Mouse (Mus musculus) heart, embryonic 11.5 days (tissue): ENCODE results near the gene Spon2. TPM values are rescaled to one million over a fixed set of nuclear protein-coding genes. Genes with fewer than 3 reads are reported as not detected.

Source experiments
- ATAC-seq: fragments of 200-750 bp; cut with Nextera tagmentation; replicated peaks from 2 replicates; pipeline ENCODE4 v1.8.0; 2017; ENCODE audit warnings: moderate library complexity; ENCODE audit not compliant: insufficient number of reproducible peaks, low FRiP score, low TSS enrichment
- H3K27ac ChIP-seq: fragments of 300-500 bp; sonication (generic); 2 replicates; pipeline ENCODE4 v1.5.1; 2014; ENCODE audit warnings: mild to moderate bottlenecking, low read depth, low read length
- H3K27me3 ChIP-seq: fragments of 300-500 bp; sonication (generic); 2 replicates; pipeline ENCODE4 v1.6.1; 2014; ENCODE audit warnings: mild to moderate bottlenecking, low read length, mixed read lengths; ENCODE audit not compliant: control insufficient read depth, insufficient read depth
- H3K36me3 ChIP-seq: fragments of 300-500 bp; sonication (generic); 2 replicates; pipeline ENCODE4 v1.6.1; 2014; ENCODE audit warnings: mild to moderate bottlenecking, low read length, moderate library complexity, mixed read lengths; ENCODE audit not compliant: control insufficient read depth, insufficient read depth
- H3K4me1 ChIP-seq: fragments of 300-500 bp; sonication (generic); 2 replicates; pipeline ENCODE4 v1.6.1; 2014; ENCODE audit warnings: low read length; ENCODE audit not compliant: control insufficient read depth, insufficient read depth
- H3K4me2 ChIP-seq: fragments of 300-500 bp; sonication (generic); 2 replicates; pipeline ENCODE4 v1.6.1; 2014; ENCODE audit warnings: mild to moderate bottlenecking, moderate library complexity
- H3K4me3 ChIP-seq: fragments of 300-500 bp; sonication (generic); 2 replicates; pipeline ENCODE4 v1.5.1; 2014; ENCODE audit warnings: low read depth, low read length
- H3K9ac ChIP-seq: fragments of 300-500 bp; sonication (generic); 2 replicates; pipeline ENCODE4 v1.6.1; 2014; ENCODE audit warnings: mild to moderate bottlenecking, low read depth, low read length, moderate library complexity
- H3K9me3 ChIP-seq: fragments of 300-500 bp; sonication (generic); replicated peaks from 2 replicates; pipeline ENCODE4 v1.6.1; 2016; ENCODE audit warnings: low read length; ENCODE audit not compliant: control insufficient read depth
- WGBS: fragments of 180-500 bp; shearing (Covaris S2); extraction: QIAGEN DNeasy Blood & Tissue Kit; methylation state at CpG from one replicate; pipeline ENCODE4 v1.1.7; 2014; ENCODE audit not compliant: insufficient replicate concordance; 5-methylcytosine and 5-hydroxymethylcytosine counted together
- polyA plus RNA-seq: library from polyadenylated mRNA; unstranded; fragments of >200 nt; fragmentation: Nextera tagmentation; extraction: Ambion mirVana; gene quantifications from 2 replicates; pipeline ENCODE4 v1.2.1, GENCODE M21; 2014

Spon2 gene
- polyA plus RNA-seq, 1 experiment from 2014 or later, result 43.9 TPM

GRCm38 (mm10) chr5:33222389-33222788 is 4.1 kb upstream of the Spon2 start:
- Histone ChIP-seq H3K4me3 (no peak overlapping the region), H3K4me1 (peaks cover 61% of the 10 kb centered on the region), H3K9me3 (no peaks in the 10 kb centered on the region), H3K9ac (no peak overlapping the region), H3K27ac (0 out of 2 replicates have a peak overlapping the region, but pooled peaks have one; percentile 19), H3K4me2 (no peak overlapping the region), H3K27me3 (no peaks in the 10 kb centered on the region), H3K36me3 (no peaks in the 10 kb centered on the region)
- no peak for ATAC-seq
- 16% methylated on average over 6 of the region's 6 CpGs for WGBS

- Histone ChIP-seq H3K27ac (no peak overlapping the region), H3K9ac (no peak overlapping the region), H3K4me3 (no peak overlapping the region), H3K4me2 (no peak overlapping the region), H3K4me1 (peaks cover 68% of the 10 kb centered on the region), H3K9me3 (no peaks in the 10 kb centered on the region), H3K36me3 (no peaks in the 10 kb centered on the region), H3K27me3 (no peaks in the 10 kb centered on the region)
- ATAC-seq, result no peak
- 73% methylated on average over 10 of the region's 10 CpGs for WGBS
These were observed 2.2 kb upstream of the Spon2 start for GRCm38 (mm10) chr5:33220350-33221044.

- no peak overlapping the region for H3K4me2 ChIP-seq
- H3K27ac ChIP-seq, result no peak overlapping the region
- no peak overlapping the region for H3K4me3 ChIP-seq
- no peaks in the 10 kb centered on the region for H3K36me3 ChIP-seq
- ATAC-seq, result no peak
- peaks cover 62% of the 10 kb centered on the region for H3K4me1 ChIP-seq
- no peaks in the 10 kb centered on the region for H3K27me3 ChIP-seq
- no peak overlapping the region for H3K9ac ChIP-seq
- H3K9me3 ChIP-seq, result no peaks in the 10 kb centered on the region
- WGBS, result 82% methylated on average over 4 of the region's 4 CpGs
These were observed 1.6 kb upstream of the Spon2 start for GRCm38 (mm10) chr5:33219831-33220230.

- Histone ChIP-seq H3K4me2 (no peak overlapping the region), H3K4me1 (peaks cover 56% of the 10 kb centered on the region)
These were observed 643 bp upstream of the Spon2 start for GRCm38 (mm10) chr5:33218746-33219449.

GRCm38 (mm10) chr5:33217663-33218062 is 592 bp downstream of the Spon2 start:
- Histone ChIP-seq H3K4me3 (peak overlapping the region; percentile 24), H3K36me3 (no peaks in the 10 kb centered on the region), H3K4me1 (peaks cover 43% of the 10 kb centered on the region), H3K4me2 (peak overlapping the region; percentile 50), H3K27me3 (no peaks in the 10 kb centered on the region), H3K9me3 (no peaks in the 10 kb centered on the region), H3K27ac (peak overlapping the region; percentile 74), H3K9ac (peak overlapping the region; percentile 58)
- peak; percentile 4; the same call in 1 of the 2 replicates for ATAC-seq
- WGBS, result 20% methylated on average over 3 of the region's 3 CpGs

More at GRCm38 (mm10) chr5:33218746-33219449, 643 bp upstream of the Spon2 start:
- Histone ChIP-seq H3K36me3 (no peaks in the 10 kb centered on the region), H3K27me3 (no peaks in the 10 kb centered on the region), H3K9me3 (no peaks in the 10 kb centered on the region), H3K4me3 (no peak overlapping the region), H3K9ac (no peak overlapping the region), H3K27ac (peak overlapping the region; percentile 74)
- no peak for ATAC-seq
- WGBS, result 77% methylated on average over 20 of the region's 20 CpGs

GRCm38 (mm10) chr5:33214723-33215122 is 3.5 kb downstream of the Spon2 start:
- Histone ChIP-seq H3K27me3 (no peaks in the 10 kb centered on the region), H3K27ac (no peak overlapping the region), H3K4me3 (no peak overlapping the region), H3K9ac (no peak overlapping the region), H3K4me2 (no peak overlapping the region), H3K4me1 (peaks cover 33% of the 10 kb centered on the region), H3K36me3 (no peaks in the 10 kb centered on the region), H3K9me3 (no peaks in the 10 kb centered on the region)
- ATAC-seq, result no peak
- WGBS, result 57% methylated on average over 4 of the region's 4 CpGs

GRCm38 (mm10) chr5:33211254-33211653 is 7.0 kb downstream of the Spon2 start:
- Histone ChIP-seq H3K9ac (no peak overlapping the region), H3K27ac (no peak overlapping the region), H3K27me3 (no peaks in the 10 kb centered on the region), H3K4me1 (0 out of 2 replicates have a peak, but pooled peaks cover 11% of the 10 kb centered on the region), H3K4me2 (no peak overlapping the region), H3K9me3 (no peaks in the 10 kb centered on the region), H3K36me3 (no peaks in the 10 kb centered on the region), H3K4me3 (no peak overlapping the region)
- 80% methylated on average over 5 of the region's 5 CpGs for WGBS
- ATAC-seq, result no peak

GRCm38 (mm10) chr5:33210515-33210914 is 7.7 kb downstream of the Spon2 start:
- Histone ChIP-seq H3K27ac (no peak overlapping the region), H3K36me3 (no peaks in the 10 kb centered on the region), H3K9me3 (no peaks in the 10 kb centered on the region), H3K9ac (no peak overlapping the region), H3K27me3 (no peaks in the 10 kb centered on the region), H3K4me1 (0 out of 2 replicates have a peak, but pooled peaks cover 7% of the 10 kb centered on the region), H3K4me3 (no peak overlapping the region), H3K4me2 (no peak overlapping the region)
- WGBS, result 86% methylated on average over 3 of the region's 3 CpGs
- no peak for ATAC-seq
